Mouse (Mus musculus) c-Kit-positive CD71-negative TER-119-negative erythroid progenitor cells, embryonic 14.5 days (primary cell): ENCODE results near the gene Gm49630.
"Not testable (repeated sequence)": the region's sequence is repeated elsewhere in the genome, so short reads cannot be mapped to it uniquely, and the experiment has no call there.

Experiments
- DNase-seq: peaks from one replicate; pipeline ENCODE4 v3.0.0-alpha.2; 2013; ENCODE audit warnings: low read depth

Gm49630 gene

DNA sequence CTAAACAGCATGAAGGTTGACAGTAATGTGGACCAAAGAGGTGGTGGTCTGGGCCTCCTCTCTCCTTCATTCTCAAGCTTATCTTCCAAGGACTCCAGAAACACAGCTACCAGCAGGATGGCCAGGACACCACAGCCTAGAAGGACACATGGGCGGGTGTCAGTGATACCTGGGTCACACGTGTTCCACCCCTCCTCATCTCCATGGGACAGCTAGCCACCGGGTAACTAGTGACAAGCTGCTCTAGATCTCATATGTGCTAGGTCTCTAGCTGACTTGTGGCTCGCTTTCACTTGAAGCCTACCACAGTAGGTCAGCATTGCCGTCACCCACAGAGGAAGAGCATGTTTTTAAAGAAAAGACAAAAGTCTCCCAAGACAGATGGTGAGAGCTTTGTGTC, at the start of gene Gm49630:
Gene Gm49630, minus strand, starts transcription at position 101 of the 400 bp plus-strand sequence.
- not testable (repeated sequence) for DNase-seq

DNA sequence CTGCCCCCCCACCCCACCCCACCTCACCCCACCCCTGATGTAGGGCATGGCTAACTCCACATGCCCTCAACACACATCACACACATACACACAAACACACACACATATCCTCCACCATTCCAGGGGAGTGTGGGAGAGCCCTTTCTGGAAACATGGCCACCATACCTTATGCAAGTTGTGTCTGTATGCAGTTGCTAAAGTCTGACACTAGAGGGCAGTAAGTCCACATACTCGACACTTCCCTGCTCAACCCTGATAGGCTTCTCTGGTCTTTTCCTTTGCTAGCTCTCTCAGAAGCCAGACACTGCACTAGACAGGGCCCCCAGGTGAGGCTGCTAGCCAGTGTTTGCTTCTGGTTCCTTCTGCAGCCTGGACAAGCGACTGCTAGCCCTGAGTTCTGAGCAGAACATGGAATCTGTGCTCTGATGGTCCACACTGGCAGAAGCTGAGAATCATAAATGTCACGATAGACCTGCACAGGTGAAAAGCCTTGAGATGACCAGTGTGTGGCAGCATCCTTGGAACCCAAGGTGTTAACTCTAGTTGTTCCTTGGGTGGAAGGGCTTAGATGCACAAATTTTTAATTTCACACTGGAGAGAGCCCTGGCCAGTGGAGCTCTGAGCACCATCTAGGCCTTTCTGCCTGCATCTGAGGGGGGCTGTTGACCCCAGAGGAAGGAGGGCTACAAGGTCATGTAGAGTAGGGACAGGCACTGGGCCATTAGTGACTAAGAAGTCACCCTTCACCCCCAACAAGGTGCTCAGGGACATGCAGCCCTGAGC, 48.6 kb upstream of the Gm49630 start:
- DNase-seq = not testable (repeated sequence)

DNA sequence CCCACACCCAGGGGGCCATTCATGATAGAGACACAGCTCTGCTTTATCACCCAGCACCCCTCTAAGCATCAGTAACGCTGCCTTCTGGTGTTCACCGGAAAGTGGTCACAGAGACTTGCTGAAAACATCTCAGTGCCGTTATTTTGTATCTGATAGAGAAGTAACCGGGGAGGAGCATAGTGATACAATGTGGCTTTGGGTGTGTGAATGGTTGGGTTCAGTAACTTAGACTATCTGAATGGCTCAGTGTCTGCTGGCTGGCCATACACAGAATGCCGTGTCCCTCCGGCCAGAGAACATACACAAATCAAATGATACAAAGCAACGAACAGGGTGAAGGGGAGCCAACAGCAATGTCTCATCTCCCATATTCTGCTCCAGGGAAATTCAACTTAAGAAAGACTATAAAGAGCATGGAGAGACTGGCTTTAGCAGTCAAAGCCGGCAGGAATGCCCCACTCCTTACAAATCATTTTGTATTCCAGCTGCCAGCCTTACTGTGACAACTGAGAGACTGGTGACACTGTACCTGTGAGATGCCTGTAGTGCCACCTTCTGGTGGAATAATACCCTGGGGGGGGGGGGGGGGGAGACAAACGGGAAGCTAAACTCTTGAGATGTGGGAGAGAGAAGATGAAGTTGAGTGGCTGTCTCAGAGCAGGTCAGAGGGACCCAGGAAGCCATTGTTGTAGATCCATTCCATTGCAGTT, 43.0 kb upstream of the Gm49630 start:
- DNase-seq = not testable (repeated sequence)

DNA sequence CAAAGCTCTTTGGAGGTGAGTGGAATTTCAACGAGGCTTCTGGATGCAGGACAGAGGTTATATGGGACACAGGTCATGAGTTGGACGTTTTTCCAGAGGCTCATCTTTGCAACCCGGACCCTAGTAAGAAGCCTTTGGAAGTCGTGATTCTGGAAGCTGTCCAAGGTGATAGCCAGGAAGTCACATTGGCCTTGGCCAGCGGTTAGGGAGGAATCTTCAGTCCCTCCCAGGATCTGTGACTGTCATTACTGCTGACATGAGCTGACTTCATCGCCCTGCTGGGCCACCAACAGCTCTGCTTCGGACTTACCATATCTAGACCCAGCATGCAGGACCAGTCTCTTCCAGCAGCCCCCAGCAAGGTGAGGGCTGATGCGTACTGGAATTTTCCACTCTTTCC, 41.6 kb upstream of the Gm49630 start:
- DNase-seq = not testable (repeated sequence)

DNA sequence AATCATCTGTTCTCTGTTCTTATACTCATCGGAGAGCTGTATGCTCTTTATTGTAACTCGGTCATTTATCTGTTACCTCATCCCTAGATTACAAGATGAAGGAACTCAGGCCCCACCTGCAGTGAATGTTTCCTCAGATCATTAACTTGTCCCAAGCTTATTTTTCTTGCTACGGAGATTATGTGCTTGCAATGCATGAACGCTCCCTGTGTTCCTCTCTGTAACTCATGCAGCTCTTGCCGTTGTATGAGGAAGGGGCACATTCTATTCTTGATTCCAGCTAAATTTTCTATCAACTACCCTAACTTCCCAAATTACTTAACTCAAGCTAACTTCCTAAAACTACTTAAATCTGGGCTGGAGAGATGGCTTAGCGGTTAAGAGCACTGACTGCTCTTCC, 28.0 kb upstream of the Gm49630 start:
- DNase-seq = not testable (repeated sequence)

DNA sequence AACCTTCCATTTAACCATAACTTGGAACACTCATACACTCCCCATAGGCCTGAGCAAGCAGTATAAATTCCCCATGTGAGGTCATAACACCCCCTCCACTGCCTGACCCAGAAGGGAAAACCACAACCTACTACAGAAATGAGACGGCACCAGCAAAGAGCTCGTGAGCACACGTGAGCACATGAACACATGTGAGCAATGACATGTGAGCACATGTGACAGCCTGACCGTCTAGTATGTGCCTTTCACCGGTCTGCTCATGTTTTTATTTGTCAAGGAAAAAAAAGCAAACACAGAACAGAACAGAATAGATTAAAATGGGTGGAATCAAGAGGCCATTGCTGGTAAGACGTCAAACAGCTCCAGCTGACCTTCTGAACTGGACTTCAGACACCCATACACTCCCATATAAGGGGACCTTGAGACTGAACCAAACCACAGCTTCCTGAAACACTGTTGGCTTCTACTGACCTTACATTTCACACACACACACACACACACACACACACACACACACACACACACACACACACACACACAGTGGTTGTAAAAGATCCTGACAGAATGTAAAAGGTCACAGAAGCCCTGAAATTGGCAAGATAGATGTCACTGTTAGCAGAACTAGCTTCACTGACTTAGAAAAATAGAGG, 26.5 kb upstream of the Gm49630 start:
- DNase-seq = not testable (repeated sequence)

DNA sequence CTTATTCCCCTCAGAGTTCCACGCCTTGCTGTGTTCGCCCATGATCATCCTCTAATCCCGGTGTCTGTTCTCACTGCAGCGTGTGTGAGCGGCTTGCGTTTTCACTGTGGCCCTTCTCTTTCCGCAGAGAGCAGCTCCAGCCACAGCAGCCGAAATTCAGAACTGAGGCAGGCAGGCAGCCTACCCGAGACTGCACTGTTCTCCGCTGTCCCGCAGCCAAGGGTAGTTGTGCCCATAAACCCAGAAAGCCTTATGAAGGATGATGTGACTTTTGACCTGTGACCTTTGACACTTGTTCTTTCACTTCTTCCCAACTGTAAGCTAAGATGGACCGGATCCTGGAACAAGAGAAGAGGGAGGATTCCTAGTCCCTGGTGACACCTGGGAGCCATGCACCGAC, 25.3 kb upstream of the Gm49630 start:
- not testable (repeated sequence) for DNase-seq

DNA sequence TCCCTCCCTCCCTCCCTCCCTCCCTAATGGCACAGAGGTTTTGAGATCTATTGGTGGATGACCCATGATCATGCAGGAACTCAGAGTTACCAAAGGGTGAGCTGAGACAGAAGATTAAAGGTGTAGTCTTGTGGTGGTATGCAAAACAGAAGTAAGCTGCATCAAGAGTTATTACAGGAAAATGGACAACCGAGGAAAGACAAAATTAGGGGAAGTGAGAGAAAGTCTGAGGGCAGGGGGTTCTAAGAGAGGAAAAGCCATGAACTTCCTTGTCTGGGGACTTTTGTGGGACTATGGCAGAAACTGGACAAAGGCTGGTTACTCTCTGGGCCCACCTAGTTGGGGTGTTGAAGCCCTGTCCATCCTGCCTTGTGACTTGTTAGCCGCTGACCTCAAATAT, 24.5 kb upstream of the Gm49630 start:
- DNase-seq = not testable (repeated sequence)

DNA sequence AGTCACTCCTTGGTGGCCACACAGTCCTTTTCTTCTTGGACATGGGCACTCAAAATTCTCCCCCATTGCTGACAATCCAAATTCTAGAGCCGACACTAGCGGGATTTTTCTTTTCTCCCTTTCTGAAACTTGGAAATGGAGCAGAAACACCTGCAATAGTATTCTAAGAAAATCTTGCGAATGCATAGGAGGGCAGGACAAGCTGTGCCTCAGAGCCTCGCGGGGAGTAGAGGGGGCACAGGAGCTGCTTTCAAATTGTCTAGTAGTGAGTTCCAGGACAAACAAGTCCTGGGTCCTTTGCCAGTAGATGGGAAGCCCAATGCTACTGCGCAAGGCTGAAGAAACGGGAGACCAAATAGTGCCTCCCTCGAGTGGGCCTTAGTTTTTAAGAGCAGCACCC, 23.9 kb upstream of the Gm49630 start:
- DNase-seq = not testable (repeated sequence)

DNA sequence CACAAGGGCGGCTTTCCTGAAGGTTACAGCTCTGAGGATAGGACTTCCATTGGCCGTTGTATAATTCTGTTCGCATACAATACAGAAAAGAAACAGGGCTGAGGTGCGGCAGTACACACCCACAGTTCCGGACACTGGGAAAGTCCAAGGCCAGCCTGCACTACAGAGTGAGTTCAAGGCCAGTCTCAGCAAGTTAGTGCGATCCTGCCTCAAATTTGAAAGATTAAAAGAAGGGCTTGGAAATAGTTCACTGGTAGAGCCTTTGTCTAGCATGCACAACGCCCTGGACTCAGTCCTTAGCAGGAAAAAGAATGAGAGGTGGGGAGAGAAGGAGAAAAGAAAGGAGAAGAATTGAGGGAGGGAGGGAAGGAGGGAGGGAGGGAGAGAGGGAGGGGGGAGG, 23.3 kb upstream of the Gm49630 start:
- not testable (repeated sequence) for DNase-seq

DNA sequence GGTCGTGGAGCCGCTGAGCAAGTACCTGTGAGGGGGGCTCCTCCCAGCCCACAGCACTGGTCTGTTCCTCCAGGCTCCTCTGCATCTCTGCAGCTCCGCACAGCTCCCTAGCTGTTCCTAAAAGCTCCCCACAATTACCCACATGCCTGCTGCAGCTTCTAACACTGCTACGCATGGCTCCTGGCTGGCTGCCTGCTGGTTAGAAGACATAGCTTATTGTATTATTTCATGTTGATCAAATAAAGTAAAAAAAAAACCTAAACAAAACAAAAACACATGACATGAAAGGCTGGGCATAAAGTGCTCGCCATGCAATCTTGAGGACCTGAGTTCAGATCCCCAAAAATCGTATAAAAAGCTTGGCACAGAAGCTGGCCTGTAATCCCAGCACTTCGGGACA, 18.1 kb upstream of the Gm49630 start:
- not testable (repeated sequence) for DNase-seq

DNA sequence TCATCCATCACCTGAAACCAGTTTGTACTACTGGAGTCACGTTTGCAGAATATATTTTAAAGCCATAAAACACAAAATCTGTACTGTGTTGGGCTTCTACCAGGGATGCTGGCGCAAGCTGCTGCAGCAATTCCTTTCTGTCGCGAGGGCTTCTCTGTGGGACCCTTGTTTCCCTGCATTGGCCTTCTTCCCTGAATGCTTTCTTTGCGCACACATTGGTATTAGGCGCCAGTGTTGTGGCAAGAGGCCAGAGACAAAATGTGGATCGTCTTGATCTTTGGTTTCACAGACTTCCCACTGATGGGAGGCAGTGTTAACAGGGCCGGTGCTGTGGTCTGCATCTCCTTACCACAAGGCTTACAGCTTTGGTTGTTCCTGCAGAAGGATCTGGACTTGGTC, 17.2 kb upstream of the Gm49630 start:
- not testable (repeated sequence) for DNase-seq

DNA sequence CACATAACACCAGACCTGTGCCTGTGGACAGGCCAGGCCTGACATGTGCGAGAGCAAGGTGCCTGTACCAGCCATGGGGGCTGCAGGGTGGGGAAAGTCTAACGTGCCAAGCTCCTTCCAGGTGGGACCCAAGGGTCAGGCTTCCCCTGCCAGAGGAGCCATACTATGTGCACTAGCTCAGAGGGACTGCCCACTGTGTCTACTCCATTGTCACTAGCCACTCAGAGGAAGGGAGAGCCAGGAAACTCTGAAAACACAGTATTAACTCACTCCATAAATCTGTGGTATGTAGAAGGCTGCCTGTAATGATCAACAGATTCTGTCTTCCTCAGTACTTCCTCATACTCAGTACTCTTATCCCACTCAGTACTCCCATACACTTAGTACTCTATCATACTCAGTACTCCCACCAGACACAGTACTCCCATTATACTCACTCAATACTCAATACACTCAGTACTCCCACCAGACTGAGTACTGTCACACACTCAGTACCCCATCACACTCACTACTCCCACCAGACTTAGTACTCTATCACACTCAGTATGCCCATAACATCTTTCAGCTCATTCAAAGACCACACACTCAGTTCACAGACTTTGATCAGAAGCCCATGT, 16.7 kb upstream of the Gm49630 start:
- not testable (repeated sequence) for DNase-seq

DNA sequence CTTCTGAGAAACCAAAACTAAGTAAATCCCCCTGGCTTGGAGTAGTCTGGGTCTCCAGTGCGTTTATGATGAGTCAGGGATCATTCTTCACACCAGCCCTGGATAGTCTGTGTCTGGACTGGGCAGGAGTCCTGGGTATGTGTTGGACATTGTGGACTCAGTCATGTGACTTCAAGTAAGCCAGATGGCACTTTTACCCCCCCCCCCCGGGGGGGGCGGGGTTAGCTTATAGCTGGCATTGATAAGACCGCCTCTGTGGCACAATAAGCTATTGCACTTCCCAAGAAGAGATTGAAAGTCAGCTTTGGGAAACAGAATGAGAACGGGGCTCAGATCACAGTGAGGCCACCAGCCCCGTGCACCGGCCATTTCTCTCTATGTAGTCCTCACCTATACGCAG, 14.2 kb upstream of the Gm49630 start:
- not testable (repeated sequence) for DNase-seq

DNA sequence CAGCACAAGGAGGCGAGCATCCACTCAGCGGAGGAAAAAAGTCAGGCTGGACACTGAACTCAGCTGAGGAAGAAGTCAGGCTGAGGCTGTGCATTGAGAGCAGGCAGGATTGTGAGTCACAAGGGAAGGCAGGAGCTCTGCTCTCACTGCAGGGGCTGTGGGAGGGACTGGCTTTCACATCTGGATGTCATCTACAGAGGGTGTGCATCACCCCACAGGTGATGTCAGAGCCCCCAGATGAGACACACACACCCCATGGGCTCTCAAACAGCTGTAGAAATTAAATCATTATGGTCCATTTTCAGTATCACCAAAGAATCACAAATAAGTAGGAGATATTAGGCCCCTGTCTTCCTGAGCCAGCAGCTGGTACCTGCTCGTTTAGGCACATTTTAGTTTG, 13.6 kb upstream of the Gm49630 start, which contains the start of gene Unc93a2:
Gene Unc93a2, minus strand, starts transcription at position 101 of the 400 bp plus-strand sequence.
- not testable (repeated sequence) for DNase-seq

DNA sequence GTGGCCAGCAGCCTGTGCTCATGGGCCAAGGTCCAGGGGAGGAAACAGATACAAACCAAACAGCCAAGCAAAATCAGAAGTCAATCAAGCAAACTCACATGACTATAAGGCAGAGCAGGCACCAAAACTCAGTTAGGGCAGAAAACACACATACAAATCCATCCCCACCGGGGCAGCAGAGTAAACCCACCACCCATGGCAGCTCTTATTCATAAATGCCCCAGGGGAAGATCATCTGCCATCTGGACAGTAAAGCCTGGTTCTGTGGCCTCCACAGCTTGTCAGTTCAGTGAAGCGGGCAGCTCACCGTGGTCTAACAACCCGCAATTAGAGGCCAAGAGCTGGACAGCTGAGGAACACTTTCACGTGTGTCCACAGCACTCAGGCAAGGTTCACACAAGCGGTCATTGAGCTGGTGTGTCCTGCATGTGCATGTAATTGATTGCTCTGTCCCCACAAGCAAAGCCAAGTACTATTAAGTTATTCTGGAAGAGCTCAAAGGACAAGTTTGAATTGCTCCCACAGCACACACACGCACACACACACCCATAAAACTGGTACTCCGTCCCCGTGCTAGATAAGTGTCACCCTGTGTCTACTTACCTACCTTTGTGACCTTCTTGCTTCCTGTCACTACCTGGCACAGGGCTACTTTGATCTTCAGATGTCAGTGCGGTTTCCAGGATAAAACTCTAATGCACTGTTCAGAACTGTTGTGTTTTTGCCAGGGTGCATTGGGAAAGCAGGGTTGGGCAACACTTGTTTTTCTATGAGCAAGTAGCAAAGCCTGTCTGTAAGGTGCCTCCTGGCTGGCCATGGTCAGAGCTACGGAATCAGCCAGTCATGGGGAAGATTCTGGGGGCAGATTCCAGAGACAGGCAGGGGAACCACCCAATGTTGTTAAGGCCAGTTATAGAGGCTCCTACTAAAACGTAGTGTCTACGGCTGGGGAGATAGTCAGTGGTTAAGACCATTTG, 11.7 kb upstream of the Gm49630 start:
- not testable (repeated sequence) for DNase-seq

DNA sequence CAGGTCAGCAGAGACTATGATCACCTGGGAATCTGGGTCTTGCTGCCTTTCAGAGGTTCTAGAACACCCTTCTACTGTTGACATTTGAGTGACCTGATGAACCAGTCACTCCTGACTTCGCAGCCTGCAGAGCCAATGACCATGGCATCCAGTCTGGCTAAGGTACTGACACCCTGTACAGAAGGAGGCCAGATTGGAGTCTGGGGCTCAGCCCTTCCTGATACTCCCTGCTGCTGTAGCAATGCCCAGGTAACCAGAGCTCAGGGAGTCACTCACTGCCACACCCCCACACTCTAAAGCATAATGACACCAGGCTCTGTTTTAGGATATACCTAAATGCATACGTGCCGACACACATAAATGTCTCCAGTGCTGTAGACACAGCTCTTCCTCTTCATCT, 10.9 kb upstream of the Gm49630 start:
- not testable (repeated sequence) for DNase-seq

DNA sequence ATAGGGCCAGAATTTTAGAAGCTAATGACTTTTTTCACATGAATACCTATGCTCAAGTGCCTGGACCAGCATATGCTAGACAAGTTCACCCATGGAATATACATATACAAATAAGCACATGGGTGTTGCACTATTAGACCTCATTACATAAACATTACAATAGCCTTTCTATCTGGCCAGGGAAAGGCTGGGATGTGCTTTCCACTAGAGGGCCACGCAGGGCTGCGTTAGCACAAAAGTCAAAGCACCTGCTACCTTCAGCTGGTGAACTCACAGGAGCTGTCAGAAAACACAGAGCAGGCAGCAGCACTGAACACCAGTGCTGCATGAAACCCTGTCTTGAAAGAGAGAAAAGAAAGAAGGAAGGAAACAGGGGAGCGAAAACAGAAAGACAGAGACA, 6.1 kb upstream of the Gm49630 start:
- not testable (repeated sequence) for DNase-seq

DNA sequence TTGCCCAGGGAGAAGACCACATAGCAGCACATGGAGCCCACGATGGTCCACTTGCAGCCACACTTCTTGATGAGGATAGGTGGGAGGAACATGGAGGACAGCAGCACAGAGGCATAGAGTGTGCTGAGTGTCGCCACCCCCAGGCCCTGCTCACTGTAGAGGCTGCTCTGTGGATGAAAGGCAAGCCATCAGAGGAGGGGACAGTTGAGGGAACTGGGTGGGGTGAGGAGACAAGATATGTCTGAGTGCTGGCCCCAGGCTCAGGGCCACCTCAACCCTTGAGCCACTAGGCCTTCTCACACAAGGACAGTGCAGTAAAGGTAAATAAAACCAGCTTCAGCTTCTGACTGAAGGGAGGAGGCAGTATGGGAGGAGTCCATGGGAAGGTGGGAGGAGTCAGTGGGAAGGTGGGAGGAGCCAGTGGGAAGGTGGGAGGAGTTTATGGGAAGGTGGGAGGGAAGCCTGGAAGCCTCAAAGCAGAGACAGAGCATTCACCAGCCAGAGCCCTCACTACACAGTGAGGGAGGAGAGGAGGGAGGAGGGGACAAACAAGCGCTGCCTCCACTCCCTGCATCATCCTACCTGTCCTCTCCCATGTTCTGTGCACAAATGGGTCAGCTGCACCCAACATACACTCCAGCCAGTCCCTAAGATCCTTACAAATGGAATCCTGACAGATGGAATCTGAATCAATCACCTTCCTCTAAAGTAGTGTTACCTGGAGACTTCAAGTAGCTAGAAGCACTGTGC, 5.3 kb upstream of the Gm49630 start:
- DNase-seq = not testable (repeated sequence)

DNA sequence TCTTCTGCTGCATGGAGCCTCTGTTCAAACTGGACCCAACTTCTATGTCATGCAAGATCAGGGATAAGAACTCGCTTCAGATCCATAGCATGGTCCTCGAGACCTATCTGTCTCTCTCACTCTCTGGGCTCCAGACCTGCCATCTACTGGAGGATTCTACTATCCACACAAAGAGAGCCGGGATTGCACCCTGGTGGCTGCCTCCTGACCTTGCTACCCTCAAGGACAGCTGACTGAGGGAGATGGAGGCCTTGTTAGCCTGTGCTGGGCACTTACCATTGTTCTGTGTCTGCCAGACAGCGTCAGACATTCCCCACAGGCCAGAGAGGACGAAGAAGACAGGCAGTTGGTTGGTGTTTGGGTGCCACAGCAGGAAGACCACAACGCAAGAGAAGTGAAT, 2.4 kb downstream of the Gm49630 start:
- not testable (repeated sequence) for DNase-seq
